Mouse (Mus musculus) c-Kit-negative CD71-positive TER-119-positive erythroid progenitor cells, embryonic 14.5 days (primary cell): ENCODE measurements at regions not wholly inside any gene's neighbourhood (a gene's known extent, or its start where the extent isn't known, plus 50 kb on each side); places are given as distances from the start of the nearest gene placed in this dataset.

Experiments used
- DNase-seq: peaks from one replicate; pipeline ENCODE4 v3.0.0-alpha.2; 2013; ENCODE audit warnings: low read depth, low spot score

DNA sequence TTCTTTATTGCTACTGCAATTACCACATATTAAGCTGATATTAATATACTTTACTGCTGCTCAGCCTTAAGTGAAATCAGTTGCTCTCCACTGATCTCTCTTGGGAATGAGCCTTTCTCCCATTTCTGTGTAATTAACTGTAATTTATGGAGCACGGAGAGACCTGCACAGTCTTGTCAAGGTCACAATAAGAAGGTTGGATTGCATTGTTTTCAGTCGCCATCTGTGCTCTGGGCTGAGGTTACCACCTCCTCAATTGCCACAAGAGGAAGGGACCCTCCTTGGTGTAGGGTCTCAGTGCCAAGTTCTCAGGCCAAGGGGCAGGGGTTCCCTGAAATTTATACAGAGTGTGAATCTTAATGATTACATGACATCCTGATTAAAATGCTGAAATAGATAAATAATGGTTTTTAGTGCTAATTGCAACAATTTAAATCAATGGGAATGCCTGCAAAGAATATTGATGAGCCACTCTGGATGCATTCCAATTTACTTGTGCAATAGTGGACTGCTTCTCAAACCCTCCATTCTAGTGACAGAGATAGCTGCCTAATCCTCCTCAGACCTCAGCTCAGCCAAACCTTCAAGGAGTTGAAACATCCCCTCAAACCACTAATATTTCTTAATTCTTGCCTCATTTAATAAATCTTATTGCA, 332.3 kb downstream of the Mat2b start:
- DNase-seq = no peak
